Mouse (Mus musculus) CH12.LX (cell line): ENCODE results near the gene Gss. TPM values are rescaled to one million over a fixed set of nuclear protein-coding genes. Genes with fewer than 3 reads are reported as not detected.

ENCODE experiments used
- DNase-seq: peaks from one replicate; pipeline ENCODE4 v3.0.0-alpha.2; 2013; ENCODE audit errors: extremely low read depth
- H3K27ac ChIP-seq: 2 replicates; pipeline ENCODE4 v1.5.1; 2012; ENCODE audit warnings: low read depth, mild to moderate bottlenecking, control low read depth, moderate library complexity; ENCODE audit not compliant: insufficient read depth
- H3K27me3 ChIP-seq: replicated peaks from 2 replicates; pipeline ENCODE3; 2012; ENCODE audit warnings: inconsistent platforms
- H3K36me3 ChIP-seq, 2 experiments: replicated peaks in 1 of 2; 2 replicates each; pipeline versions ENCODE3 to v1.6.1; 2012; ENCODE audit warnings: inconsistent platforms in 1 of 2, low read length in 1 of 2, mild to moderate bottlenecking in 1 of 2, mixed read lengths in 1 of 2, moderate library complexity in 1 of 2; ENCODE audit not compliant: control insufficient read depth in 1 of 2, insufficient read depth in 1 of 2
- H3K4me1 ChIP-seq, 2 experiments: 2 replicates each; pipeline ENCODE4 v1.6.1; 2012; ENCODE audit warnings: inconsistent platforms in 1 of 2, moderate library complexity in 1 of 2; ENCODE audit not compliant: insufficient read depth in 2 of 2, control insufficient read depth in 1 of 2
- H3K4me2 ChIP-seq: 2 replicates; pipeline ENCODE4 v1.6.1; 2012; ENCODE audit warnings: low read depth, mild to moderate bottlenecking, control low read depth; ENCODE audit not compliant: poor library complexity, insufficient read depth, severe bottlenecking
- H3K4me3 ChIP-seq, 3 experiments: fragments of 150-350 bp in 1 of 3; sonication (generic) in 1 of 3; replicated peaks in 1 of 3; 2 replicates each; pipeline versions ENCODE3 to v1.5.1; 2011 to 2012; ENCODE audit warnings: low read depth in 2 of 3, low read length in 2 of 3, mild to moderate bottlenecking in 2 of 3, moderate library complexity in 2 of 3, control low read depth in 1 of 3, improper control_type of control experiment in 1 of 3, inconsistent platforms in 1 of 3, mixed read lengths in 1 of 3; ENCODE audit not compliant: poor library complexity in 1 of 3
- H3K79me2 ChIP-seq: replicated peaks from 2 replicates; pipeline ENCODE4 v1.6.1; 2012; ENCODE audit warnings: mild to moderate bottlenecking, moderate library complexity; ENCODE audit not compliant: control insufficient read depth, poor library complexity, insufficient read depth, severe bottlenecking; ENCODE audit errors: extremely low read depth
- H3K9ac ChIP-seq: 2 replicates; pipeline ENCODE4 v1.6.1; 2012; ENCODE audit warnings: low read depth, mild to moderate bottlenecking, control low read depth, moderate library complexity; ENCODE audit not compliant: insufficient read depth
- H3K9me3 ChIP-seq: replicated peaks from 2 replicates; pipeline ENCODE3; 2012; ENCODE audit warnings: low read length, inconsistent platforms, mixed read lengths
- BHLHE40 ChIP-seq: IDR thresholded peaks from 2 replicates; pipeline ENCODE4 v1.6.1; 2011; ENCODE audit warnings: mild to moderate bottlenecking, low read depth, low read length, improper control_type of control experiment
- CHD1 ChIP-seq: IDR thresholded peaks from 2 replicates; pipeline ENCODE4 v1.6.1; 2012; ENCODE audit warnings: low read depth, low read length, improper control_type of control experiment, inconsistent platforms
- CHD2 ChIP-seq: IDR thresholded peaks from 2 replicates; pipeline ENCODE4 v1.6.1; 2011; ENCODE audit warnings: low read length, improper control_type of control experiment
- CTCF ChIP-seq, 2 experiments: IDR thresholded peaks in 1 of 2; conservative IDR thresholded peaks in 1 of 2; 2 replicates each; pipeline ENCODE4 v1.5.1; 2011 to 2012; ENCODE audit warnings: low read depth in 2 of 2, low read length in 2 of 2, improper control_type of control experiment in 1 of 2, inconsistent platforms in 1 of 2, mild to moderate bottlenecking in 1 of 2, moderate library complexity in 1 of 2
- E2F4 ChIP-seq: IDR thresholded peaks from 2 replicates; pipeline ENCODE4 v1.6.1; 2011; ENCODE audit warnings: low read depth, low read length, improper control_type of control experiment; ENCODE audit not compliant: insufficient replicate concordance
- ELF1 ChIP-seq: IDR thresholded peaks from 2 replicates; pipeline ENCODE4 v1.6.1; 2014; ENCODE audit warnings: low read depth, mild to moderate bottlenecking, inconsistent platforms, low read length, improper control_type of control experiment
- EP300 ChIP-seq: IDR thresholded peaks from 2 replicates; pipeline ENCODE4 v1.6.1; 2011; ENCODE audit warnings: low read length, improper control_type of control experiment
- GABPA ChIP-seq: IDR thresholded peaks from 2 replicates; pipeline ENCODE4 v1.6.1; 2012; ENCODE audit warnings: low read depth, low read length, improper control_type of control experiment, inconsistent platforms; ENCODE audit not compliant: insufficient replicate concordance
- HCFC1 ChIP-seq: IDR thresholded peaks from 2 replicates; pipeline ENCODE4 v1.6.1; 2012; ENCODE audit warnings: low read depth, mild to moderate bottlenecking, inconsistent platforms, low read length, improper control_type of control experiment
- IRF4 ChIP-seq: IDR thresholded peaks from 2 replicates; pipeline ENCODE4 v1.6.1; 2014; ENCODE audit warnings: low read depth, mild to moderate bottlenecking, inconsistent platforms, low read length, improper control_type of control experiment
- KAT2A ChIP-seq: IDR thresholded peaks from 2 replicates; pipeline ENCODE4 v1.6.1; 2012; ENCODE audit warnings: low read length, improper control_type of control experiment, inconsistent platforms; ENCODE audit not compliant: insufficient replicate concordance
- MAX ChIP-seq: IDR thresholded peaks from 2 replicates; pipeline ENCODE4 v1.6.1; 2011; ENCODE audit warnings: low read length, improper control_type of control experiment
- MAZ ChIP-seq: IDR thresholded peaks from 2 replicates; pipeline ENCODE4 v1.6.1; 2012; ENCODE audit warnings: low read depth, mild to moderate bottlenecking, inconsistent platforms, low read length, improper control_type of control experiment, moderate library complexity
- MEF2A ChIP-seq: IDR thresholded peaks from 2 replicates; pipeline ENCODE4 v1.6.1; 2014; ENCODE audit warnings: low read depth, mild to moderate bottlenecking, inconsistent platforms, low read length, improper control_type of control experiment, borderline replicate concordance
- MXI1 ChIP-seq: IDR thresholded peaks from 2 replicates; pipeline ENCODE4 v1.6.1; 2011; ENCODE audit warnings: mild to moderate bottlenecking, low read depth, low read length, improper control_type of control experiment
- MYC ChIP-seq: IDR thresholded peaks from 2 replicates; pipeline ENCODE4 v1.6.1; 2011; ENCODE audit warnings: low read depth, mild to moderate bottlenecking, improper control_type of control experiment, low read length
- NRF1 ChIP-seq: IDR thresholded peaks from 2 replicates; pipeline ENCODE4 v1.6.1; 2014; ENCODE audit warnings: low read depth, mild to moderate bottlenecking, inconsistent platforms, low read length, improper control_type of control experiment, moderate library complexity
- PAX5 ChIP-seq: IDR thresholded peaks from 2 replicates; pipeline ENCODE4 v1.6.1; 2012; ENCODE audit warnings: low read length, inconsistent platforms, mixed read lengths
- POLR2A ChIP-seq: IDR thresholded peaks from 2 replicates; pipeline ENCODE4 v1.6.1; 2011; ENCODE audit warnings: low read depth, mild to moderate bottlenecking, improper control_type of control experiment, low read length
- POLR2AphosphoS2 ChIP-seq: IDR thresholded peaks from 2 replicates; pipeline ENCODE4 v1.6.1; 2011; ENCODE audit warnings: low read depth, low read length, improper control_type of control experiment
- RAD21 ChIP-seq: IDR thresholded peaks from 2 replicates; pipeline ENCODE4 v1.6.1; 2011; ENCODE audit warnings: low read depth, mild to moderate bottlenecking, low read length, improper control_type of control experiment, moderate library complexity
- RCOR1 ChIP-seq: conservative IDR thresholded peaks from 2 replicates; pipeline ENCODE4 v1.6.1; 2012; ENCODE audit warnings: low read depth, mild to moderate bottlenecking, inconsistent platforms, low read length, improper control_type of control experiment
- SIN3A ChIP-seq: IDR thresholded peaks from 2 replicates; pipeline ENCODE4 v1.6.1; 2012; ENCODE audit warnings: low read length, improper control_type of control experiment, inconsistent platforms
- SMC3 ChIP-seq: IDR thresholded peaks from 2 replicates; pipeline ENCODE4 v1.6.1; 2011; ENCODE audit warnings: low read depth, low read length, improper control_type of control experiment
- TCF12 ChIP-seq: IDR thresholded peaks from 2 replicates; pipeline ENCODE4 v1.6.1; 2014; ENCODE audit warnings: low read depth, mild to moderate bottlenecking, inconsistent platforms, low read length, improper control_type of control experiment
- UBTF ChIP-seq: IDR thresholded peaks from 2 replicates; pipeline ENCODE4 v1.6.1; 2012; ENCODE audit warnings: low read depth, mild to moderate bottlenecking, inconsistent platforms, low read length, improper control_type of control experiment, moderate library complexity
- USF1 ChIP-seq: IDR thresholded peaks from 2 replicates; pipeline ENCODE4 v1.6.1; 2014; ENCODE audit warnings: low read depth, mild to moderate bottlenecking, inconsistent platforms, low read length, improper control_type of control experiment
- ZKSCAN1 ChIP-seq: IDR thresholded peaks from 2 replicates; pipeline ENCODE4 v1.6.1; 2012; ENCODE audit warnings: low read depth, inconsistent platforms, low read length, improper control_type of control experiment, borderline replicate concordance
- ZMIZ1 ChIP-seq: IDR thresholded peaks from 2 replicates; pipeline ENCODE4 v1.6.1; 2012; ENCODE audit warnings: low read depth, mild to moderate bottlenecking, inconsistent platforms, low read length, improper control_type of control experiment
- ZNF384 ChIP-seq: IDR thresholded peaks from 2 replicates; pipeline ENCODE4 v1.6.1; 2012; ENCODE audit warnings: low read depth, low read length, improper control_type of control experiment, inconsistent platforms
- dilution Hi-C: fragments of 300-500 bp; cut with MboI; formaldehyde crosslinking; loops from 2 replicates; pipeline ENCODE4 v1.14.3; 2020; ENCODE audit warnings: low sequenced_read_pairs; ENCODE audit not compliant: extremely low pct_unique_long_range_greater_than_20kb, extremely low pct_ligation_motif_present
- in situ Hi-C: fragments of 300-500 bp; cut with MboI; formaldehyde crosslinking; loops from 3 replicates; pipeline ENCODE4 v1.14.3; 2019; ENCODE audit warnings: low sequenced_read_pairs, low pct_ligation_motif_present, low pct_unique_long_range_greater_than_20kb, mixed read lengths
- polyA plus RNA-seq: library from polyadenylated mRNA; unstranded; fragments of >175 nt; gene quantifications from 2 replicates; pipeline ENCODE4 v1.2.1, GENCODE M21; 2012; ENCODE audit warnings: low read depth; ENCODE audit not compliant: insufficient read length
- total RNA-seq, 2 experiments: library from RNA; depleted of rRNA; stranded (reverse); fragments of 300-350 nt in 1 of 2; fragments of >200 nt in 1 of 2; gene quantifications; 2 replicates each; pipeline ENCODE4 v1.2.3; 2012 to 2014

The Gss gene
- total and polyA plus RNA-seq, 3 experiments: 17.3 to 21.9 (median 18.0) TPM

- Histone ChIP-seq H3K79me2 (no peaks in the 10 kb centered on the region), H3K4me1 (no peaks in the 10 kb centered on the region), H3K4me2 (no peak overlapping the region), H3K4me3 (no peak overlapping the region), H3K9me3 (no peaks in the 10 kb centered on the region), H3K36me3 (peaks cover 53 to 97% of the 10 kb centered on the region in 2 experiments)
- no peak for DNase-seq
- no peak for TF ChIP-seq GABPA
- no peak for TF ChIP-seq POLR2A
- no peak for TF ChIP-seq ZMIZ1
- TF ChIP-seq IRF4: no peak
- no peak for TF ChIP-seq CHD2
- TF ChIP-seq RCOR1: no peak
- TF ChIP-seq HCFC1: no peak
- no peak for TF ChIP-seq MEF2A
- no peak for TF ChIP-seq RAD21
- TF ChIP-seq USF1: no peak
- TF ChIP-seq MAX: no peak
- TF ChIP-seq KAT2A: no peak
- no peak for TF ChIP-seq MAZ
- TF ChIP-seq EP300: no peak
- TF ChIP-seq UBTF: no peak
- no peak for TF ChIP-seq ZNF384
- no peak for TF ChIP-seq POLR2AphosphoS2
- TF ChIP-seq, all 38 proteins: peak for 0
- dilution Hi-C loops: no loop called here
- Histone ChIP-seq H3K27ac (no peak overlapping the region), H3K9ac (no peak overlapping the region), H3K27me3 (no peaks in the 10 kb centered on the region)
- in situ Hi-C loops: no loop called here
These were observed 41.1 kb upstream of the Gss start for GRCm38 (mm10) chr2:155633731-155634130.

GRCm38 (mm10) chr2:155633121-155633520 lies 40.5 kb upstream of the Gss start:
- in situ Hi-C loops (no loop called here), dilution Hi-C loops (no loop called here)
- H3K4me3 ChIP-seq: no peak overlapping the region

More at GRCm38 (mm10) chr2:155633121-155633520, 40.5 kb upstream of the Gss start:
- no peaks in the 10 kb centered on the region for H3K9me3 ChIP-seq
- no peaks in the 10 kb centered on the region for H3K27me3 ChIP-seq
- no peaks in the 10 kb centered on the region for H3K79me2 ChIP-seq
- no peak overlapping the region for H3K9ac ChIP-seq
- H3K4me2 ChIP-seq: no peak overlapping the region
- no peak overlapping the region for H3K27ac ChIP-seq
- peaks cover 50 to 94% of the 10 kb centered on the region in 2 experiments for H3K36me3 ChIP-seq
- TF ChIP-seq CTCF (conservative IDR thresholded peaks at IDR 0.05 in 1 of 2, IDR thresholded peaks at IDR 0.05 in 1 of 2; ENCODE audit: low read depth in 2 of 2, low read length in 2 of 2): no peak
- no peak for TF ChIP-seq CHD1
- TF ChIP-seq SIN3A: no peak
- no peak for TF ChIP-seq E2F4
- TF ChIP-seq TCF12: no peak
- no peak for TF ChIP-seq NRF1
- TF ChIP-seq ELF1: no peak
- no peak for TF ChIP-seq MYC
- TF ChIP-seq ZMIZ1: no peak
- no peak for TF ChIP-seq MXI1
- no peak for TF ChIP-seq BHLHE40
- no peak for TF ChIP-seq ZKSCAN1
- TF ChIP-seq CHD2: no peak
- TF ChIP-seq KAT2A: no peak
- no peak for TF ChIP-seq IRF4
- no peak for TF ChIP-seq UBTF
- TF ChIP-seq SMC3: no peak
- no peak for TF ChIP-seq PAX5
- TF ChIP-seq EP300: no peak
- TF ChIP-seq, all 38 proteins: peak for 0
- no peak for DNase-seq
- no peaks in the 10 kb centered on the region for H3K4me1 ChIP-seq
